Mouse (Mus musculus): Measurements from ENCODE around the gene Ufc1.
"Not testable (repeated sequence)": the region's sequence is repeated elsewhere in the genome, so short reads cannot be mapped to it uniquely, and the experiment has no call there.

Ufc1 gene

DNA sequence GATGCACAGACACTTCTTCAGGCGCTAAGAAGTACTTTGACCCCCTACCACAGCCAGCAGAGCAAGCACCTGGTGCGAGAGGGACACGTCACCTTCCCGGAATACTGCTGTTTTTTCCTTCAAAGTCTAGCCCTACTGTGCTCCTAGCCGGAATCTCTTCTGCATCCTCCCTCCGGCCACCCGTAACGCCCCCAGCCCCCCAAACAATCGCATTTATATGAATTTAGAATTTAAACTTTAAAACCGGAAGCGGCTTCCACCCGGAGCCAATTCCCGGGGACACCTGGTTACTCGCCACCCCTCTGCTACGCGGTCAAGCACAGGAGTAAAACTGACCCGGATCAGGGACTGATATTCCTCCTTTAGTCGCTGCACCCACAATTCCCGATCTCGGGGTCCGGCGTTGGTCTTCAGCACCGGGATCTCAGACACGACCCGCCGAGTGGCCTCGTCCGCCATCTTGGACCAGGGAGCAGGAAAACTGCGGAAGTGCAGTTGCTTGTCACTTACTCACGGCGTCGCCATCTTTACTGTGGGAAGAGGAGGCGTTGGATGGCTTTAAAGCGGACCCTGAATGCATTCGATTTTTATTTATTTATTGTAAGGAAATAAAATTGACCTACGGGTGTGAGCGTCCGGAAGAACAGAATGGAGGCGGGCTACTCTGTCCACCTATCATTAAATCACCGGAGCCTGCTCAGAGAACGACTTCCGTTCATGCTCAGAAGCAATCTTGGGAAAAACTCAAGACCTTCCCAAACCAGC lies at the start of gene Ufc1:
TSS of gene Ufc1 (minus strand) at position 727 of the 765 bp plus-strand sequence.
- peak; percentile 77 for DNase-seq (ENCODE audit: low read depth, low spot score)

DNA sequence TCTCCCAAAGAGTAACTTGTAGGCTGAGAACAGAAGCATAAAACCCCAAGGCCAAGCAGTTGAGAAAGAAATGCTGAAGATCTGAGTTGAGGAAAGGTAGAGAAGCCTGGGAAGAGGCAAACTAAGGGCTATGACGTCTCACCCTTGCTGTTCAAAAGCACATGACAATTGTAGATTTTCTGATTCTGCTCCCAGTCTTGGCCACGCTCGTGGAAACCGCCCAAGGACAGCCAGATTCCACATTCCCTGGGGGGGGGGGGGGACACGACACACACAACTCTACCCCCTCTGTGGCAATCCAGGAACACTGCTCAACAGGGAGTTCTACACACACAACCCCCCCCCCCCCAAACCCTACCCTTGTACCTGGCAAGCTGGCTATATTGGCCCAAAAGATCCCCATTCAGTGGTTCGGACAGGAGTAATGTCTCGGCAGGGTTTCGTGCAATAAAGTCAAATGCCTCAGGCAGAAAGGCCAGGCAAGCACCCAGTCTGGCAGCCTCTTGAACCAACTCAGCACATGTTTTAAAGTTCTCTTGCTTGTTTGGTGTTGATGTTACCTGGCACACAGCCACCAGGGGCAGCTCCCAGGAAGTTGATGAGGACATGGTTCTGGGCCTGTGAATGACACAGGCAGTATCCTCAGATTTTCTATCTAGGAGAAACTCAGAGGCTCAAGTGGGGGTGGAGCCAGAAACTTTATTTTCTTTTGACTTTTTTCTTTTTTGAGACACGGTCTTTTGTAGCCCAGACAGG lies 49.3 kb upstream of the Ufc1 start:
- DNase-seq (ENCODE audit: low read depth, low spot score) = no peak

- no peak for DNase-seq (ENCODE audit: low read depth, low spot score)
Observed at GRCm38 (mm10) chr1:171342262-171343207, 47.7 kb upstream of the Ufc1 start.

DNA sequence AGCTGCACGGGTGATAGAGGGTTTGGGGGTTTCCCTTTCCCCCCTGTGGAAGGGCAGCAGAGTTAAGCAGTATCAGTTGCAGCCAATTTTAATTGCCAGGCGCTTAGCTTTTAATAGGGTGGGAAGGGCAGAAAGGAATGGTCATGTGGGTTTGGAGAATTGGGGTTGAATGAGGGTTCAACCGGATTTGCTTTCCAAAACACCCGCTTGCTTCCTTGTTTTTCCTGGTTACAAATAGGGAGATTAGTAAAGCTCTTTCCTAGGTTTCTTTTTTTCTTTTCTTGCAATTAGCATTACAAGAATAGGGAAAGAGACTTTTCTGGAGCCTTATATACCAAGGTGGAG lies 35.4 kb upstream of the Ufc1 start:
- DNase-seq (ENCODE audit: low read depth, low spot score) = no peak

DNA sequence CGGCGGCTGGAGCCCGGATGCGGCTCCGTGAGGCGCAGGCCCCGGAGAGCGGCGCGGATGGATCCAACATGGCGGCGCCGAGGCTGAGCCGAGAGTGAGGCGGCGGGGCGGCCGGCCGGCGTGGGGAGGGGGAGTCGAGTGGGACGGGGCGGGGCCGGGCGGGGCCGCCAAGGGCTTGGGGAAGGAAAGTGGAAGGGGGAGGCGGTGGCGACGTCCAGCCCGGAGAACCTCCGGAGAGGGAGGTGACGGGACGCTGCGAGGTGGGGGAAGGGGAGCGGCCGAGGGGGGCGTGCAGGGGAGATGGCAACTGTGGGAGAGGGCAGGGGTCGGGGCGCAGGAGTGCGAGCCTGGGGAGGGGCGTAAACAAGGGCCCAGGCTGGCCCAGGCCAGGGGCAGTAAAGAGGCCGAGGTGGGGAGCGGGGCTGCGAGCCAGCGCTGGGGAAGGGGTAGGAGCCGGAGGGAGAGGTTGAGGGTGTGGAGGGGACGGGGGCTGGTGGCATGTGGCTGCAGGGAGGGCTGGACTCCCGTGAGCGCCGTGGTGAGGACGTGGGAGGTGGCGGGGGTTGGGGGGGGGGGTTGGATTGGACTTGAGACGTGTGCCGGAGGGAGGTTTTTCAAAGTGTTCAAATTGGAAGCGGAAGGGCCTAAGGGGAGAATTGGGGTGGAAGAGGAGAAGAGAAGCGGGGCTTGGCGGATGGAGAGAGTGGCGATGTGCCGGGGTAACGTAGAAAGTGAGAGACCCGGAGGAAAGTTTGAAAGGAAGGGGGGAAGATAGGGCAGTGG lies 34.8 kb upstream of the Ufc1 start:
- no peak for DNase-seq (ENCODE audit: low read depth, low spot score)

DNA sequence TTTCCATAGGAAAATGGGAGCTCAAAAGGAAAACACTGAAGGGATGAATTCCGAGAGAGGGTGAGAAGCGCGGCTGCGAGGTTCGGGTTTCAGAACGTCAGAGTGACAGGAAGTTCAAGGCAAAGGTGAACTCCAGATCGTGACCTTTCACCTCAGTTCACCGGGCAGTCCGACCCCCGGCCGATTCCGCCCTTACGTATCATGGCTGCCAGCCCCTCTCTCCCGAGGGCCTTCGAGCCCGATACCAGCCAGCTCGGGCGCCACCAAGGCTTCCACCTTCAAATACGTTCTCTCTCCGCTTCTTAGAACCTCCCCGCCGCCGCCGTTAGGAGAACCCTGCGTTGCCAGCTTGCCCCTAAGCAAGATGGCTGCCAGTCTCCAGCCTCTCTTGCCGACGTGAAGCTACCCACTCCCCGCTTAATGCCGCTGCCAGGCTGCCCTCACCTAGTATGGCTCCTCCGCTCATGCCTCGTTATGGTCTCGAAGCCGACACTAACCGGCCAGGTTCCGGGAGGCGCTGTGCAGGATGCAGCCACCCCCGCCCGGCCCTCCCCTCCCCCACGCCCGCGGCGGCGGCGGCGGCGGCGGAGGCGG lies 34.1 kb upstream of the Ufc1 start, which contains the start of gene Dedd:
TSS of gene Dedd (plus strand) at position 307 of the 594 bp plus-strand sequence.
- DNase-seq (ENCODE audit: low read depth, low spot score) = peak; percentile 85

- no peak for DNase-seq (ENCODE audit: low read depth, low spot score)
Observed at GRCm38 (mm10) chr1:171328244-171328643, 33.4 kb upstream of the Ufc1 start.

GRCm38 (mm10) chr1:171326588-171326987 lies 31.8 kb upstream of the Ufc1 start:
- not testable (repeated sequence) for DNase-seq (ENCODE audit: low read depth, low spot score)

- DNase-seq (ENCODE audit: low read depth, low spot score) = no peak
Observed at GRCm38 (mm10) chr1:171325571-171325970, 30.7 kb upstream of the Ufc1 start.

DNA sequence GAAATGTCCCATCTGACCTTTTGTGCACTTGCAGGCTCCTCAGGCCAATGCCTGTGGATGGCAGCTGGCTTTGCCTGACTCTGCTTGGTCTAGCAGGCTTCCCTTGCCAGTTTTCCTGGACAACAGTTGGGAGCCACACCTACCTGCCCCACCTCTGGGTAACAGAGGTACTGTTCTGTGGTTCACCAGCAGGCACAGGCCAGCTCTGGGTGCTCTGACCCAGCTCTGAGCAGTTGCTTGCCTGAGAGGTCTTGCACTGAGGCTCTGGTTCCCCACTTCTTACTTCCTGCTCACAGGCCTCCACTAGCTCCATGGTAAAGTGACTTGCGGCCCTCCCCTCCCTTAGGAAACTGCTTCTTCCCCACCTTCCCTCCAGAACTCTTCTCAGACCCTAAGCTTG lies 27.2 kb upstream of the Ufc1 start:
- no peak for DNase-seq (ENCODE audit: low read depth, low spot score)

DNA sequence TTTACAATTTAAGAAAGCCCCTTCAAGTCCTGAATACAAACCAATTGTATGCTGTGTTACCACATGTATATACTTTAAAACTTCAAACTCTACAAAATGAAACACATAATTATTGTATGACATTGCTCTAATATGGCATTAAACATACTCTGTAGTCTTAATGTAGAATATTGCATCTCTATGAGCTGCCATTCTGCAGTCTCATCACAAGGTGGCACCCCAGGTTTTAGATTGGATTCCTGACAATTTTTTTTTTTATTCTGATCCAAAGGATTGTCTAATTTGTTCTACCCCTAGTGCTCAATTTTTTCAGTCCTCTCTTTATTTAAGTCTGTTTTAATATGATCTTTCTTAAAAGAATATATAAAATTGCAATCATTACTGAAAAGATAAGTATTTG lies 26.6 kb upstream of the Ufc1 start:
- DNase-seq (ENCODE audit: low read depth, low spot score) = no peak

- DNase-seq (ENCODE audit: low read depth, low spot score) = no peak
Observed at GRCm38 (mm10) chr1:171320151-171320550, 25.3 kb upstream of the Ufc1 start.

DNA sequence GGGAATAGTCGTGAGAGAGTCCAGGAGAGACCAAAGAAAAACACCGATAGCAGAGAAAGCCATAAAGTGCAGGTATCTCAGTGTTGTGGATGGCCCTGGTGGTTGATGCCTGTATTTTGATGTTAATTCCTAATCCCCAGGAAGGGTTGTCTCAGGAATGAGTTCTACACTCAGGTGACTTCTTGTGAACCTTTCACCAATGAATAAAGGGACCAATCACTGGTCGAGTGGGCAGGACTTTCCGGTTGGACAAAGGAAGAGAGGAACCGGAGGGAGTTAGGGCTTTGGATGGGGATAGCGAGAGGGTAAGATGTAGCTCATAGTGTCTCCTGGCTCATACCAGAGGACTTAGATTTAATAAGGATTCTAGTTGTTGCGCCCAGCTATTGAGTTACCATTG lies 24.9 kb upstream of the Ufc1 start:
- DNase-seq (ENCODE audit: low read depth, low spot score) = no peak

- DNase-seq (ENCODE audit: low read depth, low spot score) = no peak
Observed at GRCm38 (mm10) chr1:171309321-171309720, 14.5 kb upstream of the Ufc1 start.

- DNase-seq (ENCODE audit: low read depth, low spot score) = not testable (repeated sequence)
Observed at GRCm38 (mm10) chr1:171306157-171306556, 11.3 kb upstream of the Ufc1 start.

- no peak for DNase-seq (ENCODE audit: low read depth, low spot score)
Observed at GRCm38 (mm10) chr1:171298226-171298625, 3.4 kb upstream of the Ufc1 start.

- DNase-seq (ENCODE audit: low read depth, low spot score) = no peak
Observed at GRCm38 (mm10) chr1:171295063-171295402, 209 bp upstream of the Ufc1 start.

- no peak for DNase-seq (ENCODE audit: low read depth, low spot score)
Observed at GRCm38 (mm10) chr1:171293906-171294297, 922 bp downstream of the Ufc1 start.

DNA sequence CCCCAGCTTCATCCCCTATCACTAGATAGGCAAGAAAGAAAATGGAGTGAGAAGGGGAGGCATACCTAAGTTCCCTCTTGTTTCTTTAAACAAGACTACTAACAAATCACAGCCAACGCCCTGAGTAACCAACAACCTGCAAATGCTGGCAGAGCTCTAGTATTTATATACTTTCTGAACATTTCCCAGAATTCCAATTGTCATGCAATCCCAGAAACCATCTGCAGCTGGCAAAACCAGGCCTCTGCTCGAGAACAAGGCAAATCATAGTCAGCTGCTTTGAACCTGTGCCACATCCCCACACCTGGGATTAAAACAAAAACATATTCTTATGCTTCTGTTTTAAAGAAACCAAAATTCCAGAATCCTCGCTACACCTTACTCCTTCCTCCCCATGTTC lies 1.5 kb downstream of the Ufc1 start:
- DNase-seq (ENCODE audit: low read depth, low spot score) = no peak

GRCm38 (mm10) chr1:171288328-171288727 lies 6.5 kb downstream of the Ufc1 start:
- no peak for DNase-seq (ENCODE audit: low read depth, low spot score)
